Mouse (Mus musculus) brain, adult 2 months (tissue): Measurements from ENCODE around the gene Donson.
"Not testable (repeated sequence)": the region's sequence is repeated elsewhere in the genome, so short reads cannot be mapped to it uniquely, and the experiment has no call there.

Source experiments
- DNase-seq: peaks from one replicate; pipeline ENCODE4 v3.0.0; 2011; ENCODE audit warnings: low read depth, low spot score

The Donson gene

DNA sequence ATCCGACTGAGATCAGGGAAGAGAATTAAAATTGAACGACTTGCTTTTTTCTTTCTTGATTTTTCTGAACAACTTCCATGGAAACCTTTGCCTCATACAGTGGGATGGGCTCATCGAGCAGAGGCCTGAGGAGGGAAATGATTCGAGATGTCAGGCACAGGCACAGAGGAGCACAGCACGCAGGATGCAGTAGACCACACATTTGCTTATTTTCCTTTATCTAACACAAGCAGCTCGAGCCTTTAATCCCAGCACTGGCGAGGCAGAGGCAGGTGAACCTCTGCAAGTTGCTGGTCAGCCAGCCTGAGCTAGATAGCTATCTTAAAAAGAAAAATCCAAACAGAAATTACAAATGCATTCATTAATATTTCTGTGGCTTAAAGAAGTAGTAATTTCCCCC is 1.2 kb upstream of the Donson start:
- no peak for DNase-seq

DNA sequence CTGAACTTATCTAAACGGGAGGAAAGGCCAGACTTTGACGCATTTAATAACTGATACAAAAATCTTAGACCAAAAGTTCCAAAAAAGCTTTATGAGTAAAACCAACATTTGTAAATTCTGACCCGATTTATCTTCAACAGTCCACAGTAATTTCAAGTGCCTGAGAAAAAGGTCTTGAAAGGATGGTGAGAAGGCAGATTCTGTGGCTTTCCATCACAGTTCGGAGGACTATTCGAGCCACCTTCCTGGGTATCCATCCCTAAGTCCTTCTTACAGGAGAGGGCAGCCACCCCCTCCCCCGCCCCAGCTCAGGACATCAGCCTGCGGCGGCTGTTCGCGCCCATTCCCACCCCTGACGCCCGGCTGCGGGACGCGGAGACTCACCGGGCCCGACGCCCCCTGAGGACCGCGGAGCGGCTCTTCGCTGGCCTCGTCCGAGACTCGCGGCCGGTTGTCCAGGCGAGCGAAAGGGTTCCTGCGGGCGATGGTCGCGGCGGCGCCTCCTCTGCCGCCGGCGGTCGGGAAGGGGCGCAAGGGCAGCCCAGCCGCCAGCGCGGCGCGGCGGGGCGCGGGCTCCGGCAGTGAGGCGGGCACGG is 449 bp downstream of the Donson start:
- peak; percentile 33 for DNase-seq

DNA sequence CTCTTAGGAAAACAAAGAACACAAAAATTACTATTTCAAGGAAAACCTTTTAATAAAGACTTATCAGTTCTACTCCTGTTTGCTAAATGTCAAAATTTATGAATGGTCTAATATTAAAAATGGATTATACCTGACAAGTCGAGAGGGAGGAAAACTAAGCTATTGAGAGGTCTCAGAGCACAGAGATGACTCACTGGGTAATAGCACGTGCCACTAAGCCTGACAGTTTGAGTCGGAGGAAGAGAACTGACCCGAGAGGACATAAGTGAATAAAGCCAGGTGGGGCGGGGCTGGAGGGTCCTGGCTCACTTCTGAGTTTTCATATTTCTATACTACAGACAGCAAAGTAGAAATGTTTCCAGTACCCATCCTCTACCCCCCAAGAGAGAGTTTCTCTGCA is 2.2 kb downstream of the Donson start:
- no peak for DNase-seq

DNA sequence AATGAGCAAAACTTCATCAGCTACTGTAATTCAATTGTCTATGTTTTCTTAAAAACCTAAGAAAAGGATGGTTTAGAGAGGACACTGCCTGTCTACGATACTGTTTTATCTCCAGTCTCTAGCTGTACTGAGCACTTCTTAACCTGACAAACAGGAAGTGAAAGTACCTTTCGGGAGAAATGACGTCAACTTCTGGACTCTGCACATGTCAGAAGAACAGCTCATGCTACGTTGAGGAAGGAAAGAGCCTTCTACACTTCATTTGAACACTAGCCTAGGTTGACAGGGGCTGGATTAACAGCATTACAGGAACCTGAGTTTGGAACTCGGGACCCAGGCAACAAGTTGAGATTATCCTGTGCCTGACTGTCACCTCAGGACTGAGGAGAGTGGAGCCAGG is 3.0 kb downstream of the Donson start:
- peak; percentile 46 for DNase-seq

DNA sequence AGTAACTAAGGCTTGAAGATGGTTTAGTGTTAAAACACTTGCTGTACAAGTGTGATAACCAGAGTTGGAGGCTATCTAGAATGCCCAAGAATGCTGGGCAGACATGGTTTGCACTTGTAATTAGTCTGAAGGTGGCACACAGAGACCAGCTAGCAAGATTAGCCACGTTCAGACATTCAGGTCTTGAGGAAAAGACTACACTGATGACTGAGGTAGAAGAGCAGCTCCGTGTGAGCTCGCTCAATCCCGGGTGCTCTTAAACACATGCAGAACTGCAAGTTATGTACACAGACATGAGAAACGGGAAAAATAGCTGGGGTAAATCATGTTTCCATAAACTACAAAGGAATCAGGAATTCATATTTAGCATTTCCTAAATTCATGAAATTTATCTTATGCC is 7.9 kb downstream of the Donson start:
- DNase-seq, result no peak

DNA sequence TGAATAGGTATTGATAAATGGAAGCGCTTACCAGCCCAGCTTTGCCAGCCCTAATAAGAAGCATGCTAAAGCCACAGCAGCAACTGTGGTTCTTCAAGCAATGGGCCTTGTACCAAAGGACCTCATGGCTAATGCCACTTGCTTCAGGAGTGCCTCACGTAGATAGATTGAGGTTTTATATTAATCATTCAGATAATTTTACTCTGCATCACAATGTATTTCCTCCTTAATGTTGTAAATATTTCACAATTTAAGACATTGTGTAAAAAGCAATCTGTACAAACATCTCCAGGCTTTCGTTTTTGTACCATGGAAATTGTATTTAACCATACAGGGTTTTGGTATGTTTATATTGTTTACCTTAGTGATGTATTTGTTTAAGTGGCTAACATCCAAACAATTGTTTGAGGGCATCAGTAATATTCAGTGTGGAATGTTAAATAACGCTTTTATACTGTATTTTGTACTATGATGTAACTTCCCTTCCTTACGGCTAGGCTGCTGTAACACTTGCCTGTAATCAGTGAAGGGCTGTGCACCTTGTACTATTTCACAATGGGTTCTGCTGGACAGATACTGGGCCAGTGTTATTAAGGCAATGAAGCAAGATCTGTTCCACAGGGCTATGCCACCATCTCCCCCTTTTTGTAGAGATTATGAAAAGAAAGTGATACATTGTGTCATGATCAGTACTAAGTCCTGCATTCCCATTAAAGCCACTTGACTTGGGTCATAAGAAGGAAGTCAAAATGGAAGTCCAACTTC is 10.2 kb downstream of the Donson start:
- DNase-seq, result no peak

DNA sequence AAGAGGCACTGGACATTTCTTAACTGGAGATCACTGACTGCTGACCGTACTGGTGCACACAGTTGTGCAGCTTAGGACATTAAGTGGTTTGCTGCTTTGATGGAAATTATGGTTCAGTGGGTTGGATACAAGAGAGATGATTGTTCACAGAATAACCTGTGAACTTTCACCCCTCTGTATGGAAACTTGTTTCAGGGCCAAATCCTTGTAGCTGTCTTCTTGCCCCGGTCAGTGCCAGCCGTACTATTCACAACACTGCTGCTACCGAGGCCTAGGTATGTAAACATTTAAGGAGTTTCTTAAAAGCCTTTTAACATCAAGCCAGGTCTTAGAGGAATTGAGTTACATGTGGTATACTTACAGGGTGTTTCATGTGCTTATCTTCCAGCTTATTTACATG is 14.1 kb downstream of the Donson start:
- no peak for DNase-seq

DNA sequence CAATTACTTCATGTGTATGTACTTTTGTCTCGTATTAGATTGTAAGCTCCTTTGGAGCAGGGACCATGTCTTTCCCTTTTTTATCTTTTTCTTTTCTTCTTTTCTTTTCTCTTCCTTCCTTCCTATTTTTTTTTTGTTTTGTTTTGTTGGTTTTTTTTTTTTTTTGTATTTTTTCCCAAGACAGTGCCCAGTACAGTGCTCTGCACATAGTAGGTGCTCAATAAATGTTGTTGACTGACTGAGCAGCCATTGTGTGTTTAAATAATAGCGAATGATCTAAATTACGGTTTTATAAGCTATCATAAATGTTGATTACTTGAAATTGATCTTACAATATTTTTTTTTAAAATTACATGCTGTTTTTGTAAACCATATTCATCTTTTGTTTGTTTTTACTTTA is 24.8 kb downstream of the Donson start:
- DNase-seq, result no peak

DNA sequence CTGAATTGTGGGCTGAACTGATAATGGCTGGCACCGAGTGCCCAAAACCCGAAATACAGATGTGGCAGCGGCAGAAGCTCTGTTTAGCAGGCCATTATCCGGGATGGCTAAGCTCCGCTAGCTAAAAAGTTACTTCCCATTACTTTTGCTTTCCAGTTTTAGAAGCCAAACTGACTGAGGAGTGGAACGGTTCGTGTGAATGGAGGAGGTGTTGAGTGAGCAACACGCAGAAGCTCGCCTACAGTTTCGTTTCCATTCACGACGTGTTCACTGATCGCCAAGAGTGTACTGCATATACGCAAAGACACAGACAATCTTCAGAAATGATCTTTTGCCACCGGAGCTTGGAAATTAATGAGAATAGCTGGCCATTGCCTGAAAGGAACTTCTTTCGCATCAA is 26.2 kb downstream of the Donson start:
- DNase-seq, result peak; percentile 71

DNA sequence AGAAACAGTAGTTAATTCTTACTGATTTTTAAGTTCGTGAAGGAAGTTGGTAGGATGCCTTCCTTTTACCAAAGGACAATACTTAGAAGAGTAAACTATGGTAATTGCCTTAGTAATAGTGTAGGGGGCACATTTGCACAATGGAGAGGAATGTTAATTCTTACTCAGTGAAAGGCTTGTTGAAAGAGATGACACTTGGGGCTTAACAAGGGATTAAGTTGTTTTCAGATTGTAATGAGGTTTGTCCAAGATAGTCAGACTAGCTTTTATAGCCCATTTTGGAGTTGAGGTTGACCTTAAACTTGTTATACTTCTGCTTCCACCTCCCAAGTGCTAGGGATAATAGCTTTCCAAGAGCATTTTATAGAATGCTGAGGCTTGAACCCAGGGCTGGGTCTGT is 27.2 kb downstream of the Donson start:
- no peak for DNase-seq

DNA sequence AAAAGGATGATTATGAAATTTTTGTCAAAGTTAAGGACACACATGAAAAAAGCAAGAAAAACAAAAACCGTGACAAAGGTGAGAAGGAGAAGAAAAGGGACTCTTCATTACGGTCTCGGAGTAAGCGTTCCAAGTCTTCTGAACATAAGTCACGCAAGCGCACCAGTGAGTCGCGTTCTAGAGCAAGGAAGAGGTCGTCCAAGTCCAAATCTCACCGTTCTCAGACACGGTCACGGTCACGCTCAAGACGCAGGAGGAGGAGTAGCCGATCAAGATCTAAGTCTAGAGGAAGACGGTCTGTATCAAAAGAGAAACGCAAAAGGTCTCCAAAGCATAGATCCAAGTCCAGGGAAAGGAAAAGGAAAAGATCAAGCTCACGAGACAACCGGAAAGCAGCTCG is 28.8 kb downstream of the Donson start:
- DNase-seq, result no peak

DNA sequence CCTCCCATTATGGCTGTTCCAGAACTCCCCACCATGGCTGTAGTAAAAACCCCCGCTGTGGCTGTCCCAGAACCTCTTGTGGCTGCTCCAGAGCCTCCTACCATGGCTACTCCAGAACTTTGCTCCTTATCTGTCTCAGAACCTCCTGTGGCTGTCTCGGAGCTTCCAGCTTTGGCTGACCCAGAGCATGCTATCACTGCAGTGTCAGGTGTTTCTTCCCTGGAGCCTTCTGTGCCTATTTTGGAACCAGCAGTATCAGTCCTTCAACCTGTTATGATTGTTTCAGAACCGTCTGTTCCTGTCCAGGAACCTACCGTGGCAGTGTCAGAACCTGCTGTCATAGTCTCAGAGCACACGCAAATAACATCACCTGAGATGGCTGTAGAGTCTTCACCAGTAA is 30.1 kb downstream of the Donson start:
- DNase-seq, result no peak

DNA sequence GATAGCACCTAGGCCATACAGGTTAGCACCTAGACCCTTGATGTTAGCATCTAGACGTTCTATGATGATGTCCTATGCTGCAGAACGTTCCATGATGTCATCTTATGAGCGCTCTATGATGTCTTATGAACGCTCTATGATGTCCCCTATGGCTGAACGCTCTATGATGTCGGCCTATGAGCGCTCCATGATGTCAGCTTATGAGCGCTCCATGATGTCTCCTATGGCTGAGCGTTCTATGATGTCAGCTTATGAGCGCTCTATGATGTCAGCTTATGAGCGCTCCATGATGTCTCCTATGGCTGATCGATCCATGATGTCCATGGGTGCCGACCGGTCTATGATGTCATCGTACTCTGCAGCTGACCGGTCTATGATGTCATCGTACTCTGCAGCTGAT is 31.3 kb downstream of the Donson start:
- no peak for DNase-seq

DNA sequence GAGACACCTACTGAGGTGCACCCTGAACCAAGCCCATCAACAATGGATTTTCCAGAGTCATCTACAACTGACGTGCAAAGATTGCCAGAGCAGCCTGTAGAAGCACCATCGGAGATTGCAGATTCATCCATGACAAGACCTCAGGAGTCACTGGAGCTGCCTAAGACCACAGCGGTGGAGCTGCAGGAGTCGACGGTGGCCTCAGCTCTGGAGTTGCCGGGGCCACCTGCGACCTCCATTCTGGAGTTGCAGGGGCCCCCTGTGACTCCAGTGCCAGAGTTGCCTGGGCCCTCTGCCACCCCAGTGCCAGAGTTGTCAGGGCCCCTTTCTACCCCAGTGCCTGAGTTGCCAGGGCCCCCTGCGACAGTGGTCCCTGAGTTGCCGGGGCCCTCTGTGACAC is 33.3 kb downstream of the Donson start:
- no peak for DNase-seq

DNA sequence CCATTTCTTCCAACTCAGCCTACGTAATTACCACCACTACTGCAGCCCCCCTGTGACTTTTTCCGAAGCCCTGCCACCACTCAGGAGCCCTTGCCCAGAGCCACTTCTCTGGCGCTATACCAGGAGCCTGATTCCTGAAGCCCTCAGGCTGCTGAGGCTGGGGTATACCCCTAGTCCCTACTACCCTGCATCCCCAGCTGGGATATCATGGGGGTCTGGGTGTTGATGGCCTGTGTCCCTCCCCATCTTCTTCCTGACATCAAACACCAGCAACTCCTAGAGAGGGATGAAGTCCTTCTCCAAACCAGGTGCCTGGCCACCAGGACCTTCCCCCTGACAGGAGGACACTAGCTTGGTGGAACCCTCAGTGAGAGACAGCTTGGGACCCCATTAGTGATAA is 36.4 kb downstream of the Donson start:
- DNase-seq, result no peak

DNA sequence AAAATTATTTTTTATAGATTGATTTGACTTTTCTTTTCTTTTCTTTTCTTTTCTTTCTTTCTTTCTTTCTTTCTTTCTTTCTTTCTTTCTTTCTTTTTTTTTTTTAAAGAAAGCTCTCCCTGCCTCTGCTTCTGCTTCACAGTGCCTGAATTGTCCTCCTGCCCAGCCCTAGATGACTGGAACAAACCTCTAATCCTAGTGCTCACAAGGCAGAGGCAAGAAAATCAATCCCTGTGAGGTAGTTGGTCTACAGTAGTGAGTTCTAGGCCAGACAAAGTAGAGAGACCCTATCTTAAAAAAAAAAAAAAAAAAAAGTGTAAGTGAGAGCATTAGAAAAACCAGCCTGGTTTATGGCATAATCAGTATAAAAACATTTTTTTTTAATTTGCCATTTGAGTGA is 38.8 kb downstream of the Donson start:
- no peak for DNase-seq

DNA sequence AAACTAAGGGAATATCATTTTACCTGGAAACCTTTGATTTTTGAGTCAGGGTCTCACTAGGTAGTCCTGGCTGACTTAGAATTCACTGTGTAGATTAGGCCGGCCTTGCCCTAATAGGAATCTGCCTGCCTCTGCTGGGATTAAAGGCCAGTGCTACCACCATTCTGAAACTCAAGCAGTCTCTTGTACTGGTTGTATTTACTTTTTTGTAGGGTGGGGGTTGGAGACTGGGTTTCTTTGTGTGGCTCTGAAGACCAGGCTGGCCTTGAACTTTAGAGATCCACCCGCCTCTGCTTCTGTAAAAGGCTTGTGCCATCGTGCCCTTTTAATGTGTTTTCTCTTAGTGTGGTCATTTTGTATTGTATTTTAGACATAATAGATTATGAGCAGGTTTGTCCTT is 39.3 kb downstream of the Donson start:
- DNase-seq, result no peak

DNA sequence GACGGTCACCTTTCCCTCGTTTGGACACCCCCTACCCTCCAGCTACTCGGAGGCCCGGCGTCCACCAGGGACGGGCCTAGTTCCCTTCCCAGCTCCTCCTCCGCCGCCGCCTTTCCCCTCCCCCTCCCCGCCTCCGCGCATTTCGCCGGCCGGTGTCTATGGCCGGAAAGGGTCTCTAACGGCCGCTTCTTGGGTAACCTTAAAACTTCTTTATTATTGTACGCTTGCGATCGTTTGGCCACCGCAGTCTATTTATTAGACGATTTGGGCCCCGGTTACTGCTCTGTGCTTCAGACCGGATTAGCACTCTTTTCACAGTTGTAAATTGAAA is 40.4 kb downstream of the Donson start:
- peak; percentile 76 for DNase-seq

DNA sequence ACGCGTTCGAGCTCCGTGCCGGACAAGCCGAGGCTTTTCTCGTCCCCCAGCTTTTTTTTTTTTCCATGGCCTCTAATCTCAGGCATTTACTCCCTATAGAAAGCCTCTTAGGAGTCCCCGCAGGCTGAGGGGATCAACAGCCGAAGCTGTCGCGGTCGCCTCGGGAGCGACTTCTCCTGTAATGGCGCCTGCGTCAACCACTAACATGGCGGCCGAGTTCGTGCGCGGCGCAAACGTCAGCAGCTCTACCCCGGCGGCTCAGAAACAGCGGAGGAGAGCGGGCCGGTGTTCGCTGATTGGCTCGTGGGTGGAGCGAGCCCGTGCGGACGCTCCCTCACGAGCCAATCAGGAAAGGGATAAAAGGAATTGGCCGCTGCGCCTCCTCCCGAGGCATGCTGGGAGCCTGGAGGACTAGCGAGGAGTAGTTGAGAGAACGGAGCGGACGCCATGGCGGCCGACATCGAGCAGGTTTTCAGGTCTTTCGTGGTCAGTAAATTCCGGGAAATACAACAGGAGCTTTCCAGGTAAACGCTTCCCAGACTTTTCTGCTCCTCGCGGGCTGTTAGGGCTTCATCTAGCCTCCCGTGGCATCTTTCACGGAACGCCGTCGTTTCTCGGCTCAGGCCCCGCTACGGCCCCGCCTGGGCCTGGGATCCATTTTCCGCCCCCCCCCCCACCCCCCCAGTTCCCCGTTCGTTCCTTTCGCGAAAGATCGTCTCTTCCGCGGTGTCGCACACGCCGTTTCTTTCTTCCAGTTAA is 40.9 kb downstream of the Donson start, which contains the start of gene Son:
Gene Son, plus strand, starts transcription at position 46 of the 759 bp plus-strand sequence.
- peak; percentile 99 for DNase-seq

DNA sequence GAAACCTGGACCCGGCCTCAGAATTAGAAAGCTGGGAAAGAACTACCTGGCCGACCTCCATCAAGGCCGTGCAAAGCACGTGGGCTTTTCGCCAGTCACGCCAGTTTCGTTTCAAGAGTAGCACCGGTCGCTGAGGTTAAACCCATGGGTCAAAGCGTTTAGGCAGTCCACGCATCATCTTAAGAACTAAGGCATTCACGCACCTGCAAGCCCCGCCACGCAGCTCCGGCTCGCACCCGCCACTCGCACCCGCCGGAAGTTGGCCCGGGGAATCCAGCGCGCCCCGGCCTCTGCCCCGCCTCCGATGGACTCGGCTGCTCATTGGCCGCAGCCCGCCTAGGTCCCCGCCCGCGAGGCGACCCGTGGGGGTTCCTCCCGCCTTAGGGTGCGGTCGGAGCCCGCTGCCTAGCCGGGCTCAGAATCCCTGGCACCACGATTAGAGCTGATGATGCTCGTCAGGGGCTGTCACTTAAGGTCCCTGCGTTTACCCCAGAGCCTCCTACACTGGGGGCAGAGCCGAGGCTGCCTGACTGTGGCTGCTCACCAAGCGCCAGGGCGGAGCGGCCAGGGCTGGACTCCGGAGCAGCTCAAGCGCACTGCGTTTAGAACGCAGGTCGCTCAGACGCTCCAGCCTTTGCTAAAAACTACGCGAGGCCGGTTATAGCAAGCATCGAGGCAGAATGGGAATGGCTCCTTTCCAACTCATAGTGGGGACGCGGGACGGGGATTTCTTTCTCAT is 41.7 kb downstream of the Donson start, which contains the start of gene Gart:
Gene Gart, minus strand, starts transcription at position 272 of the 739 bp plus-strand sequence.
- peak; percentile 97 for DNase-seq

DNA sequence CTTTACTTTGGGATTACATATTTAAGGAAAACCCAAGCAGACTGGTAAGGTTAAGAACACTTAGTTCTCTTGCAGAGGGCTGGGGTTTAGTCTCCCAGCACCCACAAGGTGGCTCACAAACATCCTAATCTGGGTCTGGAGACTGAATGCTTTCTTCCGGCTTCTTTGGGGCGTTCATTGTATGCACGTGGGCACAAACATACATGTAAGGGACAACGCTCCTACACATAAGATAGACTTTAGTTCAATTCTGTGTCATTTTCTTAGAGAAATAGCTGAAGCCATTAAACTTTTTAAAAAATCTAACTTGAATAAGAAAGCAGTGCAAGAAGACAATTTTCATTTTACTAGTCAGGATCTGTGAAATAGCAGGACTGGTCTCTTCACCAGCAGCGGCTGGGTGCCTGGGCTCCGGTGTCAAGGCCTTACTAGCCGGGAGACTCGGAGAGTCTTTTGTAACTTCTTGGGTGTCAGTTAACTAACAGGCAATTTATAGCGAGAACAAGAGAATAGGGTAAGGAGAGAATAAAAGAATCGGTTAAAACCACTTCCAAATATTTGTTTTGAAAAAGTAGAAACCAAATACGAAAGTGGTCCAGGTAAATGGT is 42.5 kb downstream of the Donson start:
- peak; percentile 26 for DNase-seq

DNA sequence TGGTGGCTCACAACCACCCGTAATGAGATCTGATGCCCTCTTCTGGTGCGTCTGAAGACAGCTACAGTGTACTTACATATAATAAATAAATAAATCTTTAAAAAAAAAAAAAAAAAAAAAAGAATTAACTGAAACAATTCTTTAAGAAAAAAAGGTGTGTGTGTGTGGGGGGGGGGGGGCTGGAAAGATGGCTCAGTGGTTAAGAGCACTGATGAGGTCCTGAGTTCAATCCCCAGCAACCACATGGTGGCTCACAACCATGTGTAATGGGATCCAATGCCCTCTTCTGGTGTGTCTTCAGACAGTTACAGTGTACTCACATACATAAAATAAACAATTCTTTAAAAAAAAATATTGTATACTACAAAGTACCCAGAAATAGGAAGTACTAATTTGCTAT is 43.1 kb downstream of the Donson start:
- not testable (repeated sequence) for DNase-seq
